In the genomic region with DNA sequence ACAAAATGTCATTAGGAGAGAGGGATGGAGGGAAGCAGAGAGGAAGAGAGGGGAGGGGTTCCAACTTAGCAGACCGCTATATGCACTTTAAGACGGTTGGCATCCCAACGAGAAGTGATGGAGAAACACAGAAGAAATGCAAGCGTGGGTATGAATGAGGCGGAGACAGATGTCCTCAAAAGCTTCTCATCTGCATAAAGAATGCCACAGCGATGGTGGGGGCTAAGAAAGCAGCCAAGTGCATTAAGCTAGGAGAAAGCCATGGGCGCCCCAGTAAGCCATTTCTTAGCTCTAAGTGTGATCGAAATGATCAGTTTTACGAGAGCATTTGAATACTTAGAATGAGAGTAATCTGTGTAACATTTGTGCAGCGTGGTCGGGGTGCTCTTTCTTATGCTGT, we compare ENCODE assay signal across 25 mouse cellular contexts.
DNase-seq lines count a peak whose midpoint lies in the region.
"Had no signal": no experiment of that assay in that cellular context is flagged by ENCODE, and none has a peak within 500 bp of the region (broad histone marks: within the 10 kb centered on the region; RNA-seq: fewer than 3 reads in every experiment).

No protein-coding gene starts in this region.

- DNase-seq in frontal cortex, postnatal 36 days (ENCODE audit: low spot score in 2 of 2), result peak; percentile 40 to 53
- no peak for DNase-seq in frontal cortex, postnatal 14 days (ENCODE audit: low spot score in 2 of 2)
- peak; percentile 52 for DNase-seq in right cerebral cortex, adult 18-20 months
- DNase-seq in right cerebral cortex, postnatal 4 days, result no peak
- peak; percentile 14 to 34 for DNase-seq in layer of hippocampus, postnatal 14 days (ENCODE audit: low spot score in 2 of 2)
- DNase-seq in cerebellum, adult 9-11 months, result no peak
- no peak for DNase-seq in heart, embryonic 10.5 days (ENCODE audit: low spot score)
- DNase-seq: adrenal gland, postnatal 36 days; cerebellum, adult 11 months; cerebellum, postnatal 25 days; gastrocnemius, adult 2 months; heart, postnatal 36 days; kidney, adult 11 months; liver; lung, postnatal 4 days; spleen, adult 18-20 months had no signal

- no peaks in the 10 kb centered on the region for H3K9me3 ChIP-seq in heart, embryonic 10.5 days
- H3K9me3 ChIP-seq: embryonic facial prominence, embryonic 12.5 days; G1E; heart, embryonic 15.5 days; hindbrain, embryonic 13.5 days; limb, embryonic 10.5 days; liver, embryonic 15.5 days; midbrain, embryonic 15.5 days; neural tube, embryonic 12.5 days had no signal

- H3K4me3 ChIP-seq in heart, embryonic 10.5 days, result no peak overlapping the region
- H3K4me3 ChIP-seq: embryonic facial prominence, embryonic 12.5 days; gastrocnemius, adult 2 months; heart, embryonic 15.5 days; hindbrain, embryonic 13.5 days; limb, embryonic 10.5 days; liver, embryonic 15.5 days; midbrain, embryonic 15.5 days; neural tube, embryonic 12.5 days had no signal

- 0 out of 2 replicates have a peak, but pooled peaks cover 4% of the 10 kb centered on the region for H3K36me3 ChIP-seq in heart, embryonic 10.5 days
- H3K36me3 ChIP-seq: embryonic facial prominence, embryonic 12.5 days; G1E; heart, embryonic 15.5 days; hindbrain, embryonic 13.5 days; limb, embryonic 10.5 days; liver, embryonic 15.5 days; midbrain, embryonic 15.5 days; neural tube, embryonic 12.5 days had no signal

- H3K4me1 ChIP-seq in heart, embryonic 10.5 days, result no peaks in the 10 kb centered on the region
- H3K4me1 ChIP-seq: embryonic facial prominence, embryonic 12.5 days; heart, embryonic 15.5 days; hindbrain, embryonic 13.5 days; limb, embryonic 10.5 days; liver, embryonic 15.5 days; midbrain, embryonic 15.5 days; neural tube, embryonic 12.5 days had no signal

- H3K27ac ChIP-seq in heart, embryonic 10.5 days, result no peak overlapping the region
- H3K27ac ChIP-seq: embryonic facial prominence, embryonic 12.5 days; gastrocnemius, adult 2 months; heart, embryonic 15.5 days; limb, embryonic 10.5 days; liver, embryonic 15.5 days; midbrain, embryonic 15.5 days; neural tube, embryonic 12.5 days had no signal

- H3K27me3 ChIP-seq in heart, embryonic 10.5 days (ENCODE audit: insufficient read depth, poor library complexity, severe bottlenecking), result no peaks in the 10 kb centered on the region
- H3K27me3 ChIP-seq: embryonic facial prominence, embryonic 12.5 days; heart, embryonic 15.5 days; hindbrain, embryonic 13.5 days; liver, embryonic 15.5 days; midbrain, embryonic 15.5 days; neural tube, embryonic 12.5 days; Patski had no signal

- 94% methylated on average over 11 of the region's 11 CpGs for WGBS in heart, embryonic 10.5 days

Comparison
In these comparisons a context has a peak if more than half of its experiments do, and no peak if none do; other contexts are left out.
1. DNase-seq: peak in frontal cortex, postnatal 36 days (2 of 2), right cerebral cortex, adult 18-20 months (single experiment) and layer of hippocampus, postnatal 14 days (2 of 2); none in frontal cortex, postnatal 14 days (0 of 2), right cerebral cortex, postnatal 4 days (single experiment), cerebellum, adult 9-11 months (single experiment) and heart, embryonic 10.5 days (single experiment).